Mouse (Mus musculus): ENCODE data around the gene Exoc2. TPM values are rescaled to one million over a fixed set of nuclear protein-coding genes. Genes with fewer than 3 reads are reported as not detected.

Gene Exoc2
- polyA plus RNA-seq, 1 experiment, result 0.41 TPM

DNA sequence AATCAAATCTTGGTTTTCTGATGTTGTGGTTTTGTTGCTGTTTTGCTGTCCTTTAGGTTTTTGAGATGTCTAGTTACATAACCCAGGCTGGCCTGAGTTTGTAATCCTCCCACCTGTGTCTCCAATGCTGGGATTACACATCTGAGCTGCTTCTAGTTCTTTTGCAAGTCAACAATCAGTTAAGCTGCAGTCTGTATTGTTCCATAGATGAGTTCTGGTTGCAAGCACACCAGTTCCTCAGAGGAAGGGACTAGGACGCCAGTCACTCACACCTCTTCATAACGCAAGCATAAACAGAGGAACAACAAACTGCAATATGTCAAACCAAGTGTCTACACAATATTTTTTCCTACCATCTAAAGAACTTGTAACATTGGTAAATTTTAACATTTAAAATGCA, 21.8 kb downstream of the Exoc2 start:
- Histone ChIP-seq H3K9me3 (ENCODE audit: control insufficient read depth, low read length) (peaks cover 6% of the 10 kb centered on the region), H3K27me3 (ENCODE audit: control insufficient read depth) (no peaks in the 10 kb centered on the region), H3K36me3 (ENCODE audit: control insufficient read depth) (peaks cover 27% of the 10 kb centered on the region), H3K4me3 (replicated peaks) (no peak overlapping the region), H3K4me1 (ENCODE audit: control insufficient read depth) (peaks cover 23% of the 10 kb centered on the region)
- TF ChIP-seq GATA1 (IDR thresholded peaks at IDR 0.05; ENCODE audit: low read length) (no peak), TAL1 (IDR thresholded peaks at IDR 0.05; ENCODE audit: low read length) (no peak)

DNA sequence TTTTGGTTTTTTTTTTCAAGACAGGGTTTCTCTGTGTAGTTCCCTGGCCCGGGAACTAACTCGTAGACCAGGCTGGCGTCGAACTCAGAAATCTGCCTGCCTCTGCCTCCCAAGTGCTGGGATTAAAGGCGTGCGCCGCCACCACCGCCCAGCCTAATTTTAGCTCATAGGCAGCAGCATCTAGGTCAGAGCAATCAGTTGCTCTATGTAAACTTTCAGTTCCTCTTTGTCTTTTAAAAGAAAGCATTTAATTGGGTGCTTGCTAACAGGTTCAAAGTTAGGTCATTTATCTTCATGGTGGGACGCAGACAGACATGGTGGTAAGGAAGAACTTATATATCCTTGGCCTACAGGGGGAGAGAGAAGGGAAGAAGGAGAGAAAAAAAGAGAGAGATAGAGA, 24.7 kb downstream of the Exoc2 start:
- Histone ChIP-seq H3K27me3 (ENCODE audit: control insufficient read depth) (no peaks in the 10 kb centered on the region), H3K9me3 (ENCODE audit: control insufficient read depth, low read length) (no peaks in the 10 kb centered on the region), H3K4me1 (ENCODE audit: control insufficient read depth) (peaks cover 21% of the 10 kb centered on the region), H3K4me3 (replicated peaks) (no peak overlapping the region), H3K36me3 (ENCODE audit: control insufficient read depth) (peaks cover 16% of the 10 kb centered on the region)
- no peak for TF ChIP-seq GATA1 (IDR thresholded peaks at IDR 0.05; ENCODE audit: low read length)
- TF ChIP-seq TAL1 (IDR thresholded peaks at IDR 0.05; ENCODE audit: low read length), result no peak

GRCm38 (mm10) chr13:30947540-30947939, 26.4 kb downstream of the Exoc2 start, which contains the start of gene Hus1b:
TSS of gene Hus1b (minus strand) at chr13:30947759.
- H3K27me3 ChIP-seq (ENCODE audit: control insufficient read depth), result no peaks in the 10 kb centered on the region
- peaks cover 12% of the 10 kb centered on the region for H3K4me1 ChIP-seq (ENCODE audit: control insufficient read depth)
- H3K36me3 ChIP-seq (ENCODE audit: control insufficient read depth), result peaks cover 13% of the 10 kb centered on the region
- H3K4me3 ChIP-seq (replicated peaks), result no peak within 1 kb of the TSS
- no peak for TF ChIP-seq TAL1 (IDR thresholded peaks at IDR 0.05; ENCODE audit: low read length)
- no peak for TF ChIP-seq GATA1 (IDR thresholded peaks at IDR 0.05; ENCODE audit: low read length)
- H3K9me3 ChIP-seq (ENCODE audit: control insufficient read depth, low read length), result no peaks in the 10 kb centered on the region

DNA sequence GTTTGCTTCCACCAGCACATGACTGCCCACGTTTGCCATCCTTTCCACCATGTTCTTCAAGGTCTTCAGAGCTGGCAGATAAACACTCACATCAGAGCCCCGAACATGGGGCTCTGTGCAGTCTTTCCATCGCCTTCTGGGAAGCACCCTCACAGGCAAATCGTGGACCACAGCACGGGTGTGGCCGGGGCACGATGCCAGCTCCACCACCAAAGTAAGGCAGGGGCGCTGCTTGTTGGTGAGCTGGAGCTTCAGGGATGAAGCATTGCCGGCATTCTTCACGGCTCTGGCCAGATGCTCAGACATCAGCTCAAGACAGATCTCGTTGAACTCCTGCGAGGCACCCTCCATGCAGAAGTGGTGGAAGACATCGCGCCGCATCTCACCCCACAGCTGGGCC, 26.8 kb downstream of the Exoc2 start:
- H3K4me1 ChIP-seq (ENCODE audit: control insufficient read depth), result peaks cover 10% of the 10 kb centered on the region
- H3K27me3 ChIP-seq (ENCODE audit: control insufficient read depth), result no peaks in the 10 kb centered on the region
- H3K36me3 ChIP-seq (ENCODE audit: control insufficient read depth), result peaks cover 13% of the 10 kb centered on the region
- H3K4me3 ChIP-seq (replicated peaks), result no peak overlapping the region
- H3K9me3 ChIP-seq (ENCODE audit: control insufficient read depth, low read length), result no peaks in the 10 kb centered on the region
- TF ChIP-seq TAL1 (IDR thresholded peaks at IDR 0.05; ENCODE audit: low read length), result no peak
- no peak for TF ChIP-seq GATA1 (IDR thresholded peaks at IDR 0.05; ENCODE audit: low read length)

DNA sequence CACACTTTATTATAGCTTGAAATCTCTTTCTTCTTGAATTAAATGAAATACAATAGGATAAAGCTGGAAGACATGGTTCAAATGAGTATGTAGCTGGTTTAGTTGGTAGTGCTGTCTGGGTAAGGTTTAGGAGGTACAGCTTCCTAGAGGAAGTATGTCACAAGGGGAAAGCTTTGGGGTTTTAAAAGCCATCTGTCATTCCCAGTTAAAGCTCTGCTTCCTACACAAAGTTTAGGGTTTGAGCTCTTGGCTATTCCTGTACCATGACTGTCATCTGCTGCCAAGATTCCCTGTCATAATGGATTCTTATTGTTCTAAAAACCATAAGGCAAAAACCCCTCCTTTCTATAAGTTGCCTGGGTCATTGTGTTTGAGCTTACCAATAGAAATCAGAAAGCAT, 28.1 kb downstream of the Exoc2 start:
- H3K36me3 ChIP-seq (ENCODE audit: control insufficient read depth), result peaks cover 13% of the 10 kb centered on the region
- H3K27me3 ChIP-seq (ENCODE audit: control insufficient read depth), result no peaks in the 10 kb centered on the region
- no peaks in the 10 kb centered on the region for H3K9me3 ChIP-seq (ENCODE audit: control insufficient read depth, low read length)
- peaks cover 10% of the 10 kb centered on the region for H3K4me1 ChIP-seq (ENCODE audit: control insufficient read depth)
- TF ChIP-seq GATA1 (IDR thresholded peaks at IDR 0.05; ENCODE audit: low read length), result no peak
- TF ChIP-seq TAL1 (IDR thresholded peaks at IDR 0.05; ENCODE audit: low read length), result no peak
- H3K4me3 ChIP-seq (replicated peaks), result no peak overlapping the region

- peaks cover 44% of the 10 kb centered on the region for H3K36me3 ChIP-seq (ENCODE audit: control insufficient read depth)
- H3K4me1 ChIP-seq (ENCODE audit: control insufficient read depth), result peaks cover 46% of the 10 kb centered on the region
- H3K9me3 ChIP-seq (ENCODE audit: control insufficient read depth, low read length), result no peaks in the 10 kb centered on the region
- H3K4me3 ChIP-seq (replicated peaks), result no peak overlapping the region
- H3K27me3 ChIP-seq (ENCODE audit: control insufficient read depth), result no peaks in the 10 kb centered on the region
- no peak for TF ChIP-seq GATA1 (IDR thresholded peaks at IDR 0.05; ENCODE audit: low read length)
- no peak for TF ChIP-seq TAL1 (IDR thresholded peaks at IDR 0.05; ENCODE audit: low read length)
Observed at GRCm38 (mm10) chr13:30932972-30933371, 40.9 kb downstream of the Exoc2 start.

DNA sequence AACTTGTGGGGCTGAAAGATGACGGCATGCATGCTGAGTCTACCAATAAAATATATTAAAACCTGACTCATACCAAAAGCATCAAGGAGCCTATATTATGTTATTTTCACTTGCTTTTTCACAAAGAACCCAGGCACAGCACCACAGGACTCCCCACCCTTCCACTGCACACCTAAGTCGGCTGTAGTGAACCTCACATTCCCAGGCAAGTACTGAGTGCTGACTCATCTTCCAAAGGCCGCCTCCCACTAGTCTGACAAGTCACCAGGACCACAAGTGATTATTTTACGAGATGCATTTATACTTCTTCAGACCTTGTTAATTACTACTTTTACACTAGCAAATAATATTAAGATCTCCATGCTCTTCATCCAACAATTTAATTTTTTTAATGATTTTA, 42.3 kb downstream of the Exoc2 start:
- Histone ChIP-seq H3K36me3 (ENCODE audit: control insufficient read depth) (peaks cover 47% of the 10 kb centered on the region), H3K27me3 (ENCODE audit: control insufficient read depth) (no peaks in the 10 kb centered on the region), H3K4me3 (replicated peaks) (no peak overlapping the region), H3K4me1 (ENCODE audit: control insufficient read depth) (peaks cover 46% of the 10 kb centered on the region), H3K9me3 (ENCODE audit: control insufficient read depth, low read length) (no peaks in the 10 kb centered on the region)
- TF ChIP-seq GATA1 (IDR thresholded peaks at IDR 0.05; ENCODE audit: low read length) (no peak), TAL1 (IDR thresholded peaks at IDR 0.05; ENCODE audit: low read length) (no peak)

- H3K9me3 ChIP-seq (ENCODE audit: control insufficient read depth, low read length), result no peaks in the 10 kb centered on the region
- no peak overlapping the region for H3K4me3 ChIP-seq (replicated peaks)
- TF ChIP-seq TAL1 (IDR thresholded peaks at IDR 0.05; ENCODE audit: low read length), result no peak
- no peak for TF ChIP-seq GATA1 (IDR thresholded peaks at IDR 0.05; ENCODE audit: low read length)
- H3K27me3 ChIP-seq (ENCODE audit: control insufficient read depth), result no peaks in the 10 kb centered on the region
- peaks cover 46% of the 10 kb centered on the region for H3K4me1 ChIP-seq (ENCODE audit: control insufficient read depth)
- peaks cover 56% of the 10 kb centered on the region for H3K36me3 ChIP-seq (ENCODE audit: control insufficient read depth)
Observed at GRCm38 (mm10) chr13:30929119-30929518, 44.8 kb downstream of the Exoc2 start.

DNA sequence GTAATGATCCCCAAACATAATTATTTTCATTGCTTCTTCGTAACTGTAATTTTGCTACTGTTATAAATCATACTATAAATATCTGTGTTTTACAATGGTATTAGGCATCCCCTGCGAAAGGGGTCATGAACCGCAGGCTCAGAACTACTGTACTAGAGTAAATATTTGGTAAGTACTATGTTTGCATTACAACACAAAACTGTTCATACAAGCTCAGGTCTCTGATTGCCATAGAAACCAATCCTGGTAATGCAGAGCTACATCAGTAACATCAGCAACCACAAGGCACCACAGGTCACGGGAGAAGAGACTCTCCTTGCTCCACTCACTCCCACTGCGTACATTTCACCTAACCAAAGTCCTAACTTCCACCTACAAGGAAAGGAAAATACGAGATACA, 49.6 kb downstream of the Exoc2 start:
- no peaks in the 10 kb centered on the region for H3K27me3 ChIP-seq (ENCODE audit: control insufficient read depth)
- H3K4me3 ChIP-seq (replicated peaks), result no peak overlapping the region
- H3K9me3 ChIP-seq (ENCODE audit: control insufficient read depth, low read length), result no peaks in the 10 kb centered on the region
- H3K4me1 ChIP-seq (ENCODE audit: control insufficient read depth), result peaks cover 9% of the 10 kb centered on the region
- H3K36me3 ChIP-seq (ENCODE audit: control insufficient read depth), result peaks cover 44% of the 10 kb centered on the region
- no peak for TF ChIP-seq GATA1 (IDR thresholded peaks at IDR 0.05; ENCODE audit: low read length)
- no peak for TF ChIP-seq TAL1 (IDR thresholded peaks at IDR 0.05; ENCODE audit: low read length)

GRCm38 (mm10) chr13:30921914-30922313, 52.0 kb downstream of the Exoc2 start:
- Histone ChIP-seq H3K36me3 (ENCODE audit: control insufficient read depth) (peaks cover 32% of the 10 kb centered on the region), H3K9me3 (ENCODE audit: control insufficient read depth, low read length) (no peaks in the 10 kb centered on the region), H3K4me1 (ENCODE audit: control insufficient read depth) (no peaks in the 10 kb centered on the region), H3K4me3 (replicated peaks) (no peak overlapping the region), H3K27me3 (ENCODE audit: control insufficient read depth) (no peaks in the 10 kb centered on the region)
- TF ChIP-seq GATA1 (IDR thresholded peaks at IDR 0.05; ENCODE audit: low read length), result no peak
- no peak for TF ChIP-seq TAL1 (IDR thresholded peaks at IDR 0.05; ENCODE audit: low read length)

Measured in erythroblast, embryonic 14.5 days (primary cell).